Mouse (Mus musculus) liver, postnatal 0 days (tissue): ENCODE measurements at regions not wholly inside any gene's neighbourhood (a gene's known extent, or its start where the extent isn't known, plus 50 kb on each side); places are given as distances from the start of the nearest gene placed in this dataset.
"Not testable (repeated sequence)": the region's sequence is repeated elsewhere in the genome, so short reads cannot be mapped to it uniquely, and the experiment has no call there.

ENCODE experiments used
- ATAC-seq: fragments of 200-750 bp; cut with Nextera tagmentation; 2 replicates; pipeline ENCODE4 v1.8.0; 2017; ENCODE audit warnings: mild to moderate bottlenecking, moderate library complexity
- DNase-seq: peaks from one replicate; pipeline ENCODE4 v3.0.0-alpha.2; 2016
- H3K27ac ChIP-seq: fragments of 300-500 bp; sonication (generic); 2 replicates; pipeline ENCODE4 v1.5.1; 2014; ENCODE audit warnings: antibody characterized with exemption, moderate library complexity, mild to moderate bottlenecking, low read depth
- H3K27me3 ChIP-seq: fragments of 300-500 bp; sonication (generic); 2 replicates; pipeline ENCODE4 v1.6.1; 2014; ENCODE audit warnings: low read length, control low read depth, mixed read lengths; ENCODE audit not compliant: insufficient read depth
- H3K36me3 ChIP-seq: fragments of 300-500 bp; sonication (generic); replicated peaks from 2 replicates; pipeline ENCODE4 v1.6.1; 2014; ENCODE audit warnings: mild to moderate bottlenecking, control low read depth, low read length, moderate library complexity, mixed read lengths; ENCODE audit not compliant: insufficient read depth
- H3K4me1 ChIP-seq: fragments of 300-500 bp; sonication (generic); 2 replicates; pipeline ENCODE4 v1.6.1; 2014; ENCODE audit warnings: antibody characterized with exemption, mild to moderate bottlenecking, control low read depth; ENCODE audit not compliant: insufficient read depth
- H3K4me2 ChIP-seq: fragments of 300-500 bp; sonication (generic); 2 replicates; pipeline ENCODE4 v1.6.1; 2014; ENCODE audit warnings: low read depth, mild to moderate bottlenecking, low read length, moderate library complexity, mixed read lengths
- H3K4me3 ChIP-seq: fragments of 300-500 bp; sonication (generic); 2 replicates; pipeline ENCODE4 v1.5.1; 2014; ENCODE audit warnings: low read depth, low read length
- H3K9ac ChIP-seq: fragments of 300-500 bp; sonication (generic); replicated peaks from 2 replicates; pipeline ENCODE4 v1.6.1; 2014; ENCODE audit warnings: mild to moderate bottlenecking, moderate library complexity
- H3K9me3 ChIP-seq: fragments of 300-500 bp; sonication (generic); 2 replicates; pipeline ENCODE4 v1.6.1; 2016; ENCODE audit warnings: mild to moderate bottlenecking, control low read depth, low read length, mixed read lengths
- CTCF ChIP-seq: sonication (generic); IDR thresholded peaks from 2 replicates; pipeline ENCODE4 v1.5.1; 2016; ENCODE audit warnings: antibody characterized with exemption, low read depth
- EP300 ChIP-seq: IDR thresholded peaks from 2 replicates; pipeline ENCODE4 v1.6.1; 2016; ENCODE audit warnings: antibody characterized with exemption, low read depth, mild to moderate bottlenecking
- WGBS: fragments of 180-500 bp; shearing (Covaris S2); extraction: QIAGEN DNeasy Blood & Tissue Kit; methylation state at CpG from one replicate; pipeline ENCODE4 v1.1.7; 2014; ENCODE audit not compliant: insufficient replicate concordance; 5-methylcytosine and 5-hydroxymethylcytosine counted together

DNA sequence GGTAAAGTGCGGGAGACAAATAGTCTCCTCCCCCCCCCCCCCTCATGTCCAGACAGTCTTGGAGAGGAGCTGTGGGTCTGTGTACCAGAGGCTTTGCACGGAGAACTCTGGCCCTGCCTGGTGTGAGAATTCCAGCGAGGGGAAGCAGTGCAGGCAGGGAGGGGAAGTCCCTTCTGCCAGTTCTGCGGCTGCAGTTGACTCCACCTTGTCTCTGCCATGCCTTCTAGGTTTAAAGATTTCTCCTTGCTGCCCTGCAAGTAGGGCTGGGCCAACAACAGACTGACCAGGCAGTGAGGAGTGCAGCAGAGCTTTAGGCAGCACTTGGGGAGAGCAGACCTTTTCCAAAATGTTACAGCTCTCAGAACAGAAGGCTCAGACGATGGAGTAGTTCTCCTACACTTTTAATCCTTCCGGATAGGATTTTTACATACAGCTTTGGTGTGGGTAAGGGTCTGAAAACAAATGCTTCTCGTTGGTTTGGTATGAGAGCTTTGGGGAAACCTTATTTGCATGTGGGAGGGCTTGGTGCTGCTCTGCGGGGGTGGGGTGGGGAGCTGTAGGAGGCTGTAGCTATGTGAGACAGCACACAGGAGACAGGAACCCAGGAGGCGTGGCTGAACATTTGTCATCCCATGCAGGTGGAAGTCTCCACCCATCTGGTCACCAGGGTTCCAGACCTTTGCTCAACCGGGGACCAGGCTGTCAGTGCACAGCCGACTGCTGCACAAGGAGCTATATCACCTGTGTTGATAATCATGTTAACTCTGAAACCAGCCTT, 96.8 kb upstream of the Ctso start:
- ATAC-seq (0 out of 2 replicates have a peak, but pooled peaks have one; percentile 19), DNase-seq (peak; percentile 20)
- peak overlapping the region; percentile 44 for H3K4me2 ChIP-seq
- H3K4me1 ChIP-seq: peaks cover 3% of the 10 kb centered on the region; the same call in 1 of the 2 replicates
- TF ChIP-seq CTCF (no peak), EP300 (no peak)
- no peak overlapping the region for H3K4me3 ChIP-seq
- no peaks in the 10 kb centered on the region for H3K36me3 ChIP-seq
- H3K9ac ChIP-seq: no peak overlapping the region
- WGBS: 13% methylated on average over 11 of the region's 11 CpGs
- no peak overlapping the region for H3K27ac ChIP-seq
- H3K9me3 ChIP-seq: no peaks in the 10 kb centered on the region
- H3K27me3 ChIP-seq: no peaks in the 10 kb centered on the region

DNA sequence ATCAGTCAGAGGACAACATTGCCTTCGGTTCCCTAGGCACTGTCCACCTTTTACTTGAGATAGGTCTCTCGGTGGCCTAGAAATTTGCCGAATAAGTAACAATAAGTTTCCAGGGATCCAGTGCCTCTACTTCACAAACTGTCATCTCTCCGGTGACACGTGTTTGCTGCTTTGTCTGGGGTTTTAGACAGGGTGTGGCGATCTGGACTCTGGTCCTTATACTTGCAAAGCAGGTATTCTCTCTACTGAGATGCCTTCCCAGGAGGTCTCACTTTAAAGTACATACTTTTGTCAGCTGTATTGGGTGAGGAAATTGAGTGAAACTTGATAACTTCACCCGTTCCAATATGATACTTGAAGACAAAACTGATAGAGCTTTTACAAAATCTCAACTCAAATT, 95.9 kb upstream of the Ctso start:
- no peak for ATAC-seq
- 78% methylated on average over 7 of the region's 7 CpGs for WGBS
- H3K9ac ChIP-seq: no peak overlapping the region

DNA sequence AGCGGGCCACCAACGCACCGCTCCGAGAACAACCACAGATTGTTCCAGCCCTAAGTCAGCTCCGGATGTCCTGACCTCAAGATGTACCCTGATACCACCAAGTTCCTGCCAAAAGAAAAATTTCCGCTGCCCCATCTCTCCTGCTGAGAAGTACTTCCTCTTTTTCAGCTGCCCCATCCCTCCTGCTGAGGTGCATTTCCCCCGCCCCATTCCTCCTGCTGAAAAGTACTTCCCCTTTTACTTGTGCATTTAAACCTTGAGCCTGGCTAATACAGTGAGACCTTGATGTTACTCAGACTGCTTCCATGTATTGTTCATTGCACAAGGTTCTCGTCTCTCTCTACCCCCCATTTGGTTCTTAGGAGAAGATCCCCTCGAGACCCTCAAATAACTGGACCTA, 94.3 kb upstream of the Ctso start:
- not testable (repeated sequence) for H3K27ac ChIP-seq, H3K4me1 ChIP-seq, H3K9me3 ChIP-seq, H3K9ac ChIP-seq, ATAC-seq, H3K4me2 ChIP-seq, DNase-seq, H3K4me3 ChIP-seq, H3K27me3 ChIP-seq, H3K36me3 ChIP-seq
- 83% methylated on average over 6 of the region's 9 CpGs for WGBS

More for the DNA sequence above, 95.9 kb upstream of the Ctso start:
- Histone ChIP-seq H3K4me1 (peaks cover 3% of the 10 kb centered on the region; the same call in 1 of the 2 replicates), H3K4me3 (no peak overlapping the region), H3K27me3 (no peaks in the 10 kb centered on the region), H3K36me3 (no peaks in the 10 kb centered on the region), H3K4me2 (no peak overlapping the region), H3K27ac (no peak overlapping the region), H3K9me3 (no peaks in the 10 kb centered on the region)
- no peak for DNase-seq
- TF ChIP-seq CTCF (no peak), EP300 (no peak)

DNA sequence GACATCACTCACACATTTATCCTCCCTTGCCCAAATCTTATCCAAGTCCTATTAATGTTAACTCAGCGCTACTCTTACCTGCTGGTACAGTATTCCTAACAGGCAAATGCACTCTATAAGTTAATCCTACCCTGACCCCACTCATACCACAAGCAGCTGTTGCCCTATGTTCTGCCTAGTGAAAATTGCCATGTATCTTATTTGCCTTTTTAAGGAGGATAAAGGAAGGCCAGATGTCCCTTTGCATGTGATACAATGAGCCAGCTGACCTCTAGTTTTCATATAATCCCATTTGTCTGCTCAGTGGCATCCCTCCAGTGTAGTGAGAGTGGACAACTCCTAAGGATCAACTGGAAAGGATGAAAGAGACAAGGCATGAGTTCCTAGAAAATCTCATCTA, 67.9 kb upstream of the Ctso start:
- 74% methylated on average over 1 of the region's 1 CpGs for WGBS
- Histone ChIP-seq H3K36me3 (no peaks in the 10 kb centered on the region), H3K9ac (no peak overlapping the region), H3K27ac (no peak overlapping the region), H3K27me3 (no peaks in the 10 kb centered on the region), H3K4me1 (no peaks in the 10 kb centered on the region), H3K9me3 (no peaks in the 10 kb centered on the region), H3K4me3 (no peak overlapping the region), H3K4me2 (no peak overlapping the region)
- no peak for TF ChIP-seq EP300
- no peak for TF ChIP-seq CTCF
- DNase-seq (no peak), ATAC-seq (no peak)
